Mouse (Mus musculus) hindbrain, embryonic 15.5 days (tissue): ENCODE data around the gene Ngly1. TPM values are rescaled to one million over a fixed set of nuclear protein-coding genes. Genes with fewer than 3 reads are reported as not detected.
A peak's percentile ranks its signal among the peaks of the same experiment; 100 is the strongest.

Experiments
- ATAC-seq: fragments of 200-750 bp; cut with Nextera tagmentation; 2 replicates; pipeline ENCODE4 v1.8.0; 2017; ENCODE audit warnings: low read depth, moderate number of reproducible peaks, moderate TSS enrichment; ENCODE audit not compliant: low FRiP score
- H3K27ac ChIP-seq: fragments of 300-500 bp; sonication (generic); replicated peaks from 2 replicates; pipeline ENCODE4 v1.5.1; 2015; ENCODE audit warnings: mild to moderate bottlenecking, inconsistent platforms
- H3K27me3 ChIP-seq: fragments of 300-500 bp; sonication (generic); 2 replicates; pipeline ENCODE4 v1.6.1; 2015; ENCODE audit warnings: control low read depth, inconsistent platforms
- H3K36me3 ChIP-seq: fragments of 300-500 bp; sonication (generic); 2 replicates; pipeline ENCODE4 v1.6.1; 2015; ENCODE audit warnings: control low read depth, inconsistent platforms
- H3K4me1 ChIP-seq: fragments of 300-500 bp; sonication (generic); replicated peaks from 2 replicates; pipeline ENCODE4 v1.6.1; 2015; ENCODE audit warnings: control low read depth, inconsistent platforms
- H3K4me2 ChIP-seq: fragments of 300-500 bp; sonication (generic); 2 replicates; pipeline ENCODE4 v1.6.1; 2015; ENCODE audit warnings: moderate library complexity, mild to moderate bottlenecking, inconsistent platforms
- H3K4me3 ChIP-seq: fragments of 300-500 bp; sonication (generic); 2 replicates; pipeline ENCODE4 v1.5.1; 2015; ENCODE audit warnings: mild to moderate bottlenecking, inconsistent platforms
- H3K9ac ChIP-seq: fragments of 300-500 bp; sonication (generic); 2 replicates; pipeline ENCODE4 v1.6.1; 2015; ENCODE audit warnings: inconsistent platforms
- H3K9me3 ChIP-seq: fragments of 300-500 bp; sonication (generic); 2 replicates; pipeline ENCODE4 v1.6.1; 2016; ENCODE audit warnings: control low read depth, inconsistent platforms
- WGBS: fragments of 180-500 bp; shearing (Covaris S2); methylation state at CpG from one replicate; pipeline ENCODE4 v1.1.7; 2015; 5-methylcytosine and 5-hydroxymethylcytosine counted together
- polyA plus RNA-seq: library from polyadenylated mRNA; unstranded; fragments of >200 nt; fragmentation: Nextera tagmentation; extraction: Ambion mirVana; gene quantifications from 2 replicates; pipeline ENCODE4 v1.2.1, GENCODE M21; 2015

The Ngly1 gene
- polyA plus RNA-seq, 1 experiment from 2014 or later = 27.5 TPM

DNA sequence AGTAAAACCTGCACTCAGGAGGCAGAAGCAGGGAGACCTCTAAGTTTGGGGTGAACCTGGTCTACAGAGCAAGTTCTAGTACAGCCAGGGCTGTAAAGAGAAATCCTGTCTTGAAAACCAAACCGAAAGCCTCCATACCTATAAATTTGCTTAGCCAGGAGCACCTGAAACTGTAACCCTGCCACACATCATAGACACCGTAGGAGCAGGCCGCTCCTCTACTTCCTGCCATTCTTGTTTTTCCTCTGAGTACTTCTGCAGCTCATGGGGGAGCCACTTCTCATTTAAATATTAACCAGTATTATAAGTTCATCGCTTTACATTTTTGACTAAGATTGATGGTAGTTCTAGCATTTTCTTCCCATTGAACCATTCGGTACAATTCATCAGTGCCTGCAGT, 17.9 kb downstream of the Ngly1 start:
- no peak overlapping the region for H3K27ac ChIP-seq
- H3K4me1 ChIP-seq = no peaks in the 10 kb centered on the region
- no peaks in the 10 kb centered on the region for H3K27me3 ChIP-seq
- no peak overlapping the region for H3K9ac ChIP-seq
- WGBS = 90% methylated on average over 5 of the region's 5 CpGs
- no peaks in the 10 kb centered on the region for H3K9me3 ChIP-seq
- peaks cover 4% of the 10 kb centered on the region for H3K36me3 ChIP-seq
- no peak overlapping the region for H3K4me3 ChIP-seq
- no peak for ATAC-seq
- no peak overlapping the region for H3K4me2 ChIP-seq

DNA sequence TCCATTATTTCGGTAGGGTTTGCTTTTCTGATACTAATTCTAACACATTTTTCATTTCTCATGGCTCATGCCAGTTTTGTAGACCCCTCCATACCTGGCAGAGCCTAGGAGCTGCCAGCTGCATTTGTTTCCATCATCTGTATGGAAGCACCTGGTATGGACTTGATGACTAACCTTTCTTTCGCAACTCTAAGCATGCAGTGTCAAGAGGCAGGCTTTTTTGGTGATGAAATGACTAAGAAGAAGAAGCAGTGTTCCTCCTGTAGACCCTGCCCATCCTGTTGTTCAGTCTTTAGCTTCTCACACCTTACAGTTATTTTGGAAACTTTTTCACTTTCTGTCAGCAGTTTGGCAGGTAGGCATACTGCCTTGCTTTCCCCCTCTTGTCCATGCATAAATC, 20.7 kb downstream of the Ngly1 start:
- Histone ChIP-seq H3K4me2 (no peak overlapping the region), H3K27ac (no peak overlapping the region), H3K4me3 (no peak overlapping the region), H3K9ac (no peak overlapping the region), H3K36me3 (peaks cover 4% of the 10 kb centered on the region; the same call in 1 of the 2 replicates), H3K27me3 (no peaks in the 10 kb centered on the region), H3K9me3 (no peaks in the 10 kb centered on the region), H3K4me1 (no peaks in the 10 kb centered on the region)
- 93% methylated on average over 2 of the region's 2 CpGs for WGBS
- no peak for ATAC-seq

DNA sequence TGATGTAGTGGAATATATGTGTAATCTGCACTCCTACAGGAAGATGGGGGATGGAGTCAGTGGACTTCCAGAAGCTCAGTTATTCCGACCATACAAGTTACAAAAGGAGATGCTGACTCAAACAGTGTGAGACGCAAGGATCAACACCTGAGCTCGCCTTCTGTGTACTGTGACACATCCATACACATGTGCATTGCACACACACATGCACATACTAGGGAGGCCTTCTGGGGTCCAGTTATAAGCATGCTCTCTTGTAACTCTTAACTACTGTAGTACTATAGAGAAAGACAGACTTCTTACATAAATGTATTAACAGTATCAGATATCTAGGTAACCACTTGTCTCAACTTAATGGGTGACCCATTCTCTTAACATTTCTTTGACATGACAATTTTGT, 24.6 kb downstream of the Ngly1 start:
- Histone ChIP-seq H3K36me3 (peaks cover 4% of the 10 kb centered on the region; the same call in 1 of the 2 replicates), H3K27ac (no peak overlapping the region), H3K4me1 (no peaks in the 10 kb centered on the region), H3K27me3 (no peaks in the 10 kb centered on the region), H3K4me2 (no peak overlapping the region), H3K9ac (no peak overlapping the region), H3K9me3 (no peaks in the 10 kb centered on the region), H3K4me3 (no peak overlapping the region)
- WGBS = 94% methylated on average over 3 of the region's 3 CpGs
- ATAC-seq = no peak

DNA sequence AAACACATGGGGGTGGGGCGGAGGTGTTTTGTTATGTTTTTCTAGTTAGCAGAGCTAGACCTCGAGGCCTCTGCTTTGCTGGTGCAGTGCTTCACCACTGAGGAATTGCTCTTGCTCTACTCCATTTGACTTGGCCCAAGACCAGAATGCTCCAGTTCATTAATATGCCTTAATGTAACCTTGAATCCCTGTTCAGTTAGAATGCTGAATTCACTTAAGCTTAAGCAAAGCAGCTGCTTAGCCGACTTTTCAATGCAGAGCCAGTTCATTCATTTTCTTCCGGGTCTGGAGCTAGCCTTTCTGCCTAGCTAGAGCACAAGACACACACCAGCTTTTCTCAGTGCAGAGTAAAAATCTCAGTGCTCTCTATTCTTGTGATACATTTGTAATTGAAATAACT, 30.1 kb downstream of the Ngly1 start:
- Histone ChIP-seq H3K9me3 (no peaks in the 10 kb centered on the region), H3K4me1 (no peaks in the 10 kb centered on the region), H3K27ac (no peak overlapping the region), H3K27me3 (no peaks in the 10 kb centered on the region), H3K36me3 (peaks cover 8% of the 10 kb centered on the region), H3K4me2 (no peak overlapping the region), H3K4me3 (no peak overlapping the region), H3K9ac (no peak overlapping the region)
- 65% methylated on average over 4 of the region's 4 CpGs for WGBS
- no peak for ATAC-seq

DNA sequence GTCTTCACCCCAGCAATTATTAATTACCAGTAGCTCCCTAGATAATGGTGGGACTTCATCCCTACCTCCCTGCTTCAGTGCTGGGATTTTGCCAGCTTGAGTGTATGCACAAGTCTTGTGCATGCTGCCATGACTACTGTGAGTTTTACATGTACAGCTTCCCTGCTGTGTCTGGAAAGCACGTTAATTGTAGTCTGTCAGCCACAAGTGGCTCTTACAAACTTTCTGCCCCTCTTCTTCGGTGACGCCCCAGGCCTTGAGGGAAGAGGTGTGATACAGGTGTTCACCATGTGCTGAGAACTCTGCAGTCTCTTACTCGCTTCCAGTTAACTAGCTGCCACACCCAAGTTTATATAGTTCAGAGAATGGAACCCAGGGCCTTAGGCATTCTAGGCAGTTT, 34.9 kb downstream of the Ngly1 start:
- WGBS = 76% methylated on average over 4 of the region's 4 CpGs
- no peaks in the 10 kb centered on the region for H3K4me1 ChIP-seq

DNA sequence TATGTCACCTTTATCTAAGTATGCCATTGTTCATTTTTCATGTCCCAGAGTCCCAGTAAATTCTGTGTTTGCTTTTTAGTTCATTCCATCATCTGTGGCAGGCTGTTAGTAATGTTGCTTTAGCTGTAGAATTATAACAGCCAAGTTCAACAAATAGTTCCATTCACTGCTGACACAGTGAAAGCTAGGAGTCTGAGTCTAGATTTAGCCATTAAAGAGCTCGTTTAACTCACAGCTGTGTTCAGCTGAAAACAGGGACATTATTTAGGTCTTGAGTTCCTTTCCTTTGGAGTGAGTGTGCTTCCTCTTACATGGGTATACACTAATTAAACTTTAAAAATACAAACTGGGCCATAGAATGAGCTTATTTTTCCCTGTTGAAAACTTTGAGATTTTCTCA, 43.3 kb downstream of the Ngly1 start:
- H3K36me3 ChIP-seq = peaks cover 12% of the 10 kb centered on the region
- H3K27ac ChIP-seq = 0 out of 2 replicates have a peak overlapping the region, but pooled peaks have one; percentile 6
- no peaks in the 10 kb centered on the region for H3K27me3 ChIP-seq
- no peak overlapping the region for H3K4me3 ChIP-seq
- 38% methylated on average over 1 of the region's 1 CpGs for WGBS
- H3K4me2 ChIP-seq = no peak overlapping the region
- H3K4me1 ChIP-seq = no peaks in the 10 kb centered on the region
- H3K9me3 ChIP-seq = no peaks in the 10 kb centered on the region
- ATAC-seq = no peak
- no peak overlapping the region for H3K9ac ChIP-seq

More for the DNA sequence above, 34.9 kb downstream of the Ngly1 start:
- Histone ChIP-seq H3K36me3 (peaks cover 8% of the 10 kb centered on the region), H3K27ac (no peak overlapping the region), H3K4me3 (no peak overlapping the region), H3K9ac (no peak overlapping the region), H3K27me3 (no peaks in the 10 kb centered on the region), H3K9me3 (no peaks in the 10 kb centered on the region), H3K4me2 (no peak overlapping the region)
- ATAC-seq = no peak

DNA sequence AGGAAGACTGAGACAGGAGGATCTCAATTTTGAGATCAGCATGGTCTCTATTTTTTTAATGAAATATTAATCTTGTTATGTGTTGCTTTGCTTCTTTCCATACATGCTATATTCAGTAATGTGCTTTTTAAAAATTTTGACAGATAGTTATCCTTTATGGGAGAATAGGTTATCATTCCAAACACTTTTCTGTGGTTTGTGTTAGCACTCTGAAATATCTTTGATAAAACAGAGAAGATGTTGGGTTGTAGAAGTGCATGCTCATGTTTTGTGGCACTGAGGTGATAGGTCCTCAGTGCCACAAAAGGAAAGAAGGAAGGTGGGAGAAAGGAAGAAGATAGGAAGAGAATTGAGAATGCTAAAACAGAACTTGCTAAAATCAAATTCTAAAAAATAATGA, 43.9 kb downstream of the Ngly1 start:
- peaks cover 12% of the 10 kb centered on the region for H3K36me3 ChIP-seq
- H3K4me1 ChIP-seq = no peaks in the 10 kb centered on the region
- no peak overlapping the region for H3K4me2 ChIP-seq
- H3K4me3 ChIP-seq = no peak overlapping the region
- no peak for ATAC-seq
- no peaks in the 10 kb centered on the region for H3K9me3 ChIP-seq
- H3K27ac ChIP-seq = no peak overlapping the region
- no peak overlapping the region for H3K9ac ChIP-seq
- no peaks in the 10 kb centered on the region for H3K27me3 ChIP-seq

DNA sequence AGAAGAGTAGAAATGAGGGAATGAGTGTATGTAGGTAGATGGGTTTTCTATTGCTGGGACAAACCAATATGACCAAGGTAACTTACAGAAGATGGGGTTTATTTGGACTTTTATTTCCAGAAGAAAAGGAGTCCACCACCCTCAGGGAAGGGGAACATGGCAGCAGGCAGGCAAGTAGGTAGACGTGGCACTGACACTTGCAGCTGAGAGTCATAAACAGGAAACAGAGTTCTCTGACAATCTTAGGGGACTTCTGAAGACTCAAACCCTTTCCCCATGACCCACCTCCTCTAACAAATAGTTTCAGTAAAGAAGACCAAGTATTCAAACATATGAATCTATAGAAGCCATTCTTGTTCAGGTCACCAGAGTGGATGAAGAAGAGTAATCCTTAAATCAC, 44.8 kb downstream of the Ngly1 start:
- ATAC-seq = no peak
- no peaks in the 10 kb centered on the region for H3K9me3 ChIP-seq
- WGBS = 89% methylated on average over 1 of the region's 1 CpGs

DNA sequence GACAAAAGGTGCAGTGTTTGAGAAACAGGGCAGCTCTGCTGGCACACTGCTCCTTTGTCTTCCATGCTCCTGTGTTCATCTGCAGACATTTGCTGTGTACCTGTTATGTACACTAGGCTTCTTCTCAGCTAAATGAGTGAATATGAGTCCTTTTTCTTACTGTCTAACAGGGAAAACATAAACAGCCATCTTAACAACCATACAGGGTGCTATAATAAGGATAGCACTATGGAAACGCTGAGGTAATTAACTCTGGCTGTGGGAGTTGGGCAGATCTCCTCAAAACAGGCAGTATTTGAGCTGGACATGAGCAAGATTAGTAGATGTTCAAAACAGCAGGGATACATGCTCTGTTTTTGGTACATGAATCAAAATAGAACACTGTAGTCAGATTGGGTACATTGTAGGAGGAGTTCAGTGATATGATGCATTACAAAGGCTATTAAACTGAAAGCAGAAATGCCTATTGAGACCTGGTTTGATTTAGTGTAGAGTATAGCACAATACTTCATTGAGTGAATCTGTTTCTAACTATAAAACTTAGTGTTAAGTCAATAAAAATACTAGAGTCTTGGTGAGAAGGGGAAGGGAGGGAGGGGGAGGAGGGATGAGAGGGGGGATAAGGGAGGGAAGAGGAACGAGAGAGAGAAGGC, 47.9 kb downstream of the Ngly1 start:
- no peak for ATAC-seq
- no peak overlapping the region for H3K4me3 ChIP-seq
- no peaks in the 10 kb centered on the region for H3K27me3 ChIP-seq
- no peaks in the 10 kb centered on the region for H3K9me3 ChIP-seq
- peaks cover 12% of the 10 kb centered on the region for H3K36me3 ChIP-seq
- 48% methylated on average over 2 of the region's 2 CpGs for WGBS
- no peak overlapping the region for H3K4me2 ChIP-seq
- no peaks in the 10 kb centered on the region for H3K4me1 ChIP-seq
- H3K9ac ChIP-seq = no peak overlapping the region
- H3K27ac ChIP-seq = 0 out of 2 replicates have a peak overlapping the region, but pooled peaks have one; percentile 11

More for the DNA sequence above, 44.8 kb downstream of the Ngly1 start:
- Histone ChIP-seq H3K4me1 (no peaks in the 10 kb centered on the region), H3K27ac (no peak overlapping the region), H3K4me2 (no peak overlapping the region), H3K27me3 (no peaks in the 10 kb centered on the region), H3K9ac (no peak overlapping the region), H3K36me3 (peaks cover 12% of the 10 kb centered on the region), H3K4me3 (no peak overlapping the region)

DNA sequence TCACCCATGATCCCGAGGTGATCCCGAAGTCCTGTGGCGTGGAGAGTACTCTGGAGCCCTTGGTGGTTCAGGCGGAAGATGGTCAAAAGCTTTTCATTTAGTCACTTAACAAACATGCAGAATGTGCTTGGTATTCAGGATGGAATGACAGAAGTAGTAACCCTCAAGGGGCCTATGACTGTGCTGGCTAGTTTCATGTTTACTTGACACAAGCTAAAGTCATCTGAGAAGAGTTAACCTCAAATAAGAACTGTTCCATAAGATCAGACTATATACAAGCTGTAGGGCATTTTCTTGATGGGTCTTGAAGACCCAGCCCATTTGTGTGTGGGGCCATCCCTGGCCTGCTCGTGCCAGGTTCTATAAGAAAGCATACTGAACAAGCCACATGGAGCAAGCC, 52.7 kb downstream of the Ngly1 start:
- WGBS = 97% methylated on average over 5 of the region's 5 CpGs
- no peak for ATAC-seq
- Histone ChIP-seq H3K4me2 (no peak overlapping the region), H3K4me3 (no peak overlapping the region), H3K36me3 (no peaks in the 10 kb centered on the region; the same call in 1 of the 2 replicates), H3K9me3 (no peaks in the 10 kb centered on the region), H3K9ac (no peak overlapping the region), H3K27ac (no peak overlapping the region), H3K4me1 (no peaks in the 10 kb centered on the region), H3K27me3 (no peaks in the 10 kb centered on the region)

DNA sequence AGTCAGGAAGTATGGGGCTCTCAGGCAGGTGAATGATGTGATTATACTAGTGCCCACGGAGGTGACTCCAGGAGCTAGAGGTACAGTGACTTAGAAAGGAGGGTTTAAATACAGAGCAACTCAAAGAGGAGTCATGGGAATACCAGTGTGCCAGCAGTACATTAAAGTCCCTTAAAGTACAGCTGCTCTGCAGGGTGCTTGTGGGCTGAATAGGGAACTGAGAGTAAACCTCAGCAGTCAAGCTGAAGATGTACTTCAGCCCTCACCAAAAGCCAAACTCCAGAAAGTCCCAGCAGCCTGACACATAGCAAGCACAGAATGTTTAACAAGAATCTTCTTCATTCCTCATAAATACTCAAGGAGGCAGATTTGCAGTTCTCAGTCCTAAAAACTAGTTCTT, 53.6 kb downstream of the Ngly1 start:
- ATAC-seq = no peak
- Histone ChIP-seq H3K27me3 (no peaks in the 10 kb centered on the region), H3K4me1 (no peaks in the 10 kb centered on the region), H3K9ac (no peak overlapping the region), H3K9me3 (no peaks in the 10 kb centered on the region), H3K4me3 (no peak overlapping the region), H3K4me2 (no peak overlapping the region), H3K36me3 (no peaks in the 10 kb centered on the region; the same call in 1 of the 2 replicates), H3K27ac (no peak overlapping the region)
- WGBS = 62% methylated on average over 1 of the region's 1 CpGs

DNA sequence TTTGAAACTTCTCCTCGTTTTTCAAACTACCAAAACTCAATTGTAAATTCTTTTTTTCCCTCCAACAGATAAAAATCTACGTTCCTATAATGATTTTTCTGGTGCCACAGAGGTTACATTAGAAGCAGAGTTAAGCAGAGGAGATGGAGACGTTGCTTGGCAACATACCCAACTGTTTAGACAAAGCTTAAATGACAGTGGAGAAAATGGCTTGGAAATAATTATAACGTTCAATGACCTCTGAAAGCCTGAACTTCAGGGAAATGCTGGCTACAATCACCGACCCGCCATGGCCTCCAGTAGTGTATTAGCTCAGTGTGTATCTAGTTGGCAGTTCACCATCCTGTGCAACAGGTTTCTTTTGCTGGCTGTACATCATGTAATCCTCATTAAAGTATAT, 61.7 kb downstream of the Ngly1 start:
- Histone ChIP-seq H3K36me3 (no peaks in the 10 kb centered on the region), H3K4me3 (no peak overlapping the region), H3K4me1 (no peaks in the 10 kb centered on the region), H3K9ac (no peak overlapping the region), H3K27me3 (no peaks in the 10 kb centered on the region), H3K9me3 (no peaks in the 10 kb centered on the region), H3K27ac (no peak overlapping the region), H3K4me2 (no peak overlapping the region)
- WGBS = 52% methylated on average over 6 of the region's 6 CpGs
- no peak for ATAC-seq

DNA sequence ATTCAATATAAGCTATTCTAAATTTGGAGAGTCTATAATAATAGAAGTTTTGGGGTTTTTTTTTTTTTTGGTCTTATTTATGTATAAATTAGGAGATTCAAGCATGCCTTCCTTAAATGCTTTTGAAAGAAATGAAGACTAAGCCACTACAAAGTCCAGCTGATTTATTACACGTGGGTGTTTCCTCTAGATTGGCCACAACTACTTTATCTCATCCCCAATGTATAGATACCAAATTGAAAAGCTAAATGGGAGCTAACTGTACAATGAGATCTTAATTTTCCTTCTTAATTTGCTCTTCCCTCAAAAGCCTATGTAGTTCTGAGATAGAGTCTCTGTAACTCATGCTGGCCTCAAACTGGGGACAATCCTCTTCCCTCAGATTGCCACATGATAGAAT, 63.5 kb downstream of the Ngly1 start:
- Histone ChIP-seq H3K36me3 (no peaks in the 10 kb centered on the region), H3K4me1 (no peaks in the 10 kb centered on the region), H3K9ac (no peak overlapping the region), H3K27me3 (no peaks in the 10 kb centered on the region), H3K9me3 (no peaks in the 10 kb centered on the region), H3K4me2 (no peak overlapping the region), H3K27ac (no peak overlapping the region), H3K4me3 (no peak overlapping the region)
- WGBS = 74% methylated on average over 1 of the region's 1 CpGs
- ATAC-seq = no peak
